Mouse (Mus musculus): ENCODE data around the gene Zc3h13.

DNA sequence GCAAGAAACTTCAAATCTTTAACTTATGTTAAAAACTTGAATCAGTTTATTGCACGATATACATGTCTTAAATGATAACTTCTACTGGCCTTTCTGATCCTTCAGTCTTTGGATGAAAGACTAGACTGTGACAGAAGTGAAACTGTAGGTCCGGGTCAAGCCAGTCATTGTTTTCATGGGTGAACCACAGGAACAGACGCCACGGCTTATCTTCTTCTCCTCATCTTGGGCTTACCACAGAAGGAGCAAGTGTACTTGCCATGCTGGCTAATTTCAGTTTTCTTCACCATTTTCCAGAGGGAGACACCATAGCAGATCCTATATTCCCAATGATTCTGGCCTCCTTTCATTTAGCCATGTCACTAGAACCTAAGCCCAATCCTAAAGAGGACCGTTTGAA is 36.1 kb downstream of the Zc3h13 start:
- no peak for TF ChIP-seq POLR2A (IDR thresholded peaks at IDR 0.05; ENCODE audit: borderline replicate concordance, extremely low read depth, low read depth, low read length)
- TF ChIP-seq CTCF (IDR thresholded peaks at IDR 0.05; ENCODE audit: insufficient read depth, low read length), result no peak
